Mouse (Mus musculus) bone marrow macrophage, adult 2 months (primary cell): ENCODE data around the gene Dlgap1.

Experiments used
- CTCF ChIP-seq: IDR thresholded peaks from 2 replicates; pipeline ENCODE4 v1.5.1; 2012; ENCODE audit warnings: low read depth, mild to moderate bottlenecking, low read length, moderate library complexity
- POLR2A ChIP-seq: IDR thresholded peaks from 2 replicates; pipeline ENCODE4 v1.6.1; 2012; ENCODE audit warnings: mild to moderate bottlenecking, low read depth, low read length, borderline replicate concordance

DNA sequence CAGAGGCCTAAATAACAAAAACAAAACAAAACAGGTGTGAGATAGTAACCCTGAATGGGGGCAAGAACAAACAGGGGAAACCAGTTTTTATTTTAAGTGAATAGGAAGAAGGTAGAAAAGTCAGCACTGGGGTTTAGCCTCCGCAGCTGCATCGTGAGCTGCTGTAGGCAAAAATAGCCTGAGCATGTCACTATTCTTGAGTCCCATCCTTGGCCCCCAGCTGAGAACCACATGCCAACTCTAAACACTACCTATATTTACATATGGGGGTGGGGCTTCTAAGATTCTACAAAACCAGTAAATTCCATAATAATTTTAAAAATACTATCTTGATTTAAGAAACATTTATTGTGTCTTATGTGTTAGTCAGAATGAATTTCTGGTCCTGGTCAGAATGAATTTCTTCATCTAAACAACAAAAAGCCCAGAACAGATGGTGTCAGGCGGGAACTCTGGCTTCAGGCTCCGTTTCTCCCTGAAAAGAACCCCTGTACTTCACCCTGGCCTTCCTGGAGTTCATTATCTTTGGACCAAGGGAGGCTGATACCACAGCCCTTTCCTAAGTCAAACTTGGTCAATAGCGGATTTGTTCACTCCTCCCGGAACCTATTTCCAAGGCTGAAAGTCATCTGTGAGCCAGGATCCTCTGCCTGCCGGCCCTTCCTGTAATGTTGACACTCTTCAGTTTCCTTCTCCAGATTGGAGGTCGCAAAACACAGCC is 494.1 kb downstream of the Dlgap1 start:
- no peak for TF ChIP-seq CTCF
- TF ChIP-seq POLR2A: no peak
